Mouse (Mus musculus) kidney, adult 2 months (tissue): ENCODE results near the gene Itga3. TPM values are rescaled to one million over a fixed set of nuclear protein-coding genes. Genes with fewer than 3 reads are reported as not detected.
A peak's percentile ranks its signal among the peaks of the same experiment; 100 is the strongest.

Source experiments
- DNase-seq: peaks from one replicate; pipeline ENCODE4 v3.0.0; 2021
- H3K27ac ChIP-seq: fragments of 200-500 bp; 2 replicates; pipeline ENCODE4 v1.5.1; 2012; ENCODE audit warnings: low read depth, low read length, control low read depth, inconsistent platforms; ENCODE audit not compliant: insufficient read depth
- H3K27me3 ChIP-seq: fragments of 200-500 bp; replicated peaks from 2 replicates; pipeline ENCODE4 v1.6.1; 2012; ENCODE audit warnings: mild to moderate bottlenecking, moderate library complexity, low read length, inconsistent platforms; ENCODE audit not compliant: control insufficient read depth, insufficient read depth
- H3K36me3 ChIP-seq: fragments of 200-500 bp; 2 replicates; pipeline ENCODE4 v1.6.1; 2012; ENCODE audit warnings: mild to moderate bottlenecking, moderate library complexity, low read length, inconsistent platforms; ENCODE audit not compliant: control insufficient read depth, insufficient read depth
- H3K4me1 ChIP-seq: fragments of 200-500 bp; 2 replicates; pipeline ENCODE4 v1.6.1; 2011; ENCODE audit warnings: low read length; ENCODE audit not compliant: control insufficient read depth, insufficient read depth
- H3K4me3 ChIP-seq: fragments of 200-500 bp; 2 replicates; pipeline ENCODE4 v1.5.1; 2011; ENCODE audit warnings: mild to moderate bottlenecking, low read depth, low read length, control low read depth; ENCODE audit not compliant: insufficient read depth
- CTCF ChIP-seq: fragments of 200-500 bp; conservative IDR thresholded peaks from 2 replicates; pipeline ENCODE4 v1.5.1; 2011; ENCODE audit warnings: low read depth, mild to moderate bottlenecking, control low read depth, low read length, moderate library complexity, mixed read lengths; ENCODE audit not compliant: insufficient read depth, insufficient read length
- POLR2A ChIP-seq: fragments of 200-500 bp; IDR thresholded peaks from one replicate; pipeline ENCODE4 v1.6.1; 2011; ENCODE audit warnings: low read depth, low read length, control low read depth
- WGBS: fragments of 180-500 bp; shearing (Covaris S2); methylation state at CpG from one replicate; pipeline ENCODE4 v1.1.7; 2018; 5-methylcytosine and 5-hydroxymethylcytosine counted together
- polyA plus RNA-seq: library from polyadenylated mRNA; depleted of rRNA; stranded (reverse); fragments of >200 nt; gene quantifications from 2 replicates; pipeline ENCODE4 v1.2.3, GENCODE M21; 2012

The Itga3 gene
- polyA plus RNA-seq, 1 experiment = 48.2 TPM

GRCm38 (mm10) chr11:95070140-95071107 lies 6.2 kb downstream of the Itga3 start:
- WGBS = 59% methylated on average over 8 of the region's 8 CpGs
- H3K4me1 ChIP-seq = peaks cover 15% of the 10 kb centered on the region
- no peaks in the 10 kb centered on the region for H3K36me3 ChIP-seq
- H3K27me3 ChIP-seq = no peaks in the 10 kb centered on the region
- no peak overlapping the region for H3K27ac ChIP-seq
- TF ChIP-seq CTCF (no peak), POLR2A (no peak)
- DNase-seq = no peak
- H3K4me3 ChIP-seq = no peak overlapping the region

- no peak for TF ChIP-seq POLR2A
- TF ChIP-seq CTCF = no peak
- 85% methylated on average over 10 of the region's 10 CpGs for WGBS
- H3K4me1 ChIP-seq = peaks cover 5% of the 10 kb centered on the region; the same call in 1 of the 2 replicates
Observed at GRCm38 (mm10) chr11:95069226-95069957, 7.2 kb downstream of the Itga3 start.

GRCm38 (mm10) chr11:95056768-95057501 lies 19.7 kb downstream of the Itga3 start:
- no peak overlapping the region for H3K27ac ChIP-seq
- no peaks in the 10 kb centered on the region for H3K4me1 ChIP-seq
- DNase-seq = no peak
- 75% methylated on average over 19 of the region's 19 CpGs for WGBS
- no peaks in the 10 kb centered on the region for H3K27me3 ChIP-seq
- H3K36me3 ChIP-seq = peaks cover 6% of the 10 kb centered on the region
- no peak for TF ChIP-seq POLR2A
- TF ChIP-seq CTCF = no peak
- no peak overlapping the region for H3K4me3 ChIP-seq

More at GRCm38 (mm10) chr11:95069226-95069957, 7.2 kb downstream of the Itga3 start:
- Histone ChIP-seq H3K4me3 (no peak overlapping the region), H3K27me3 (no peaks in the 10 kb centered on the region), H3K36me3 (peaks cover 2% of the 10 kb centered on the region; the same call in 1 of the 2 replicates), H3K27ac (no peak overlapping the region)
- no peak for DNase-seq

- no peak for DNase-seq
- Histone ChIP-seq H3K27ac (no peak overlapping the region), H3K4me1 (no peaks in the 10 kb centered on the region), H3K36me3 (peaks cover 3% of the 10 kb centered on the region), H3K27me3 (no peaks in the 10 kb centered on the region), H3K4me3 (no peak overlapping the region)
- WGBS = 79% methylated on average over 9 of the region's 9 CpGs
- TF ChIP-seq POLR2A (no peak), CTCF (no peak)
Observed at GRCm38 (mm10) chr11:95053062-95053461, 23.5 kb downstream of the Itga3 start.

GRCm38 (mm10) chr11:95046980-95047680 lies 29.5 kb downstream of the Itga3 start:
- no peak overlapping the region for H3K4me3 ChIP-seq
- no peaks in the 10 kb centered on the region; the same call in 1 of the 2 replicates for H3K4me1 ChIP-seq
- no peaks in the 10 kb centered on the region for H3K27me3 ChIP-seq
- peak; percentile 87 for TF ChIP-seq CTCF
- no peak for TF ChIP-seq POLR2A
- peak; percentile 69 for DNase-seq
- H3K36me3 ChIP-seq = no peaks in the 10 kb centered on the region
- no peak overlapping the region for H3K27ac ChIP-seq
- WGBS = 61% methylated on average over 9 of the region's 9 CpGs

- Histone ChIP-seq H3K4me1 (peaks cover 9% of the 10 kb centered on the region), H3K36me3 (no peaks in the 10 kb centered on the region), H3K4me3 (no peak overlapping the region), H3K27me3 (no peaks in the 10 kb centered on the region), H3K27ac (no peak overlapping the region)
- 72% methylated on average over 13 of the region's 13 CpGs for WGBS
- TF ChIP-seq CTCF (no peak), POLR2A (no peak)
- DNase-seq = no peak
Observed at GRCm38 (mm10) chr11:95044185-95044870, 32.3 kb downstream of the Itga3 start.
